Mouse (Mus musculus) kidney, adult 2 months (tissue): Measurements from ENCODE around the gene G430095P16Rik. TPM values are rescaled to one million over a fixed set of nuclear protein-coding genes. Genes with fewer than 3 reads are reported as not detected.

Source experiments
- DNase-seq: peaks from one replicate; pipeline ENCODE4 v3.0.0; 2021
- H3K27ac ChIP-seq: fragments of 200-500 bp; 2 replicates; pipeline ENCODE4 v1.5.1; 2012; ENCODE audit warnings: low read depth, low read length, control low read depth, inconsistent platforms; ENCODE audit not compliant: insufficient read depth
- H3K27me3 ChIP-seq: fragments of 200-500 bp; replicated peaks from 2 replicates; pipeline ENCODE4 v1.6.1; 2012; ENCODE audit warnings: mild to moderate bottlenecking, moderate library complexity, low read length, inconsistent platforms; ENCODE audit not compliant: control insufficient read depth, insufficient read depth
- H3K36me3 ChIP-seq: fragments of 200-500 bp; 2 replicates; pipeline ENCODE4 v1.6.1; 2012; ENCODE audit warnings: mild to moderate bottlenecking, moderate library complexity, low read length, inconsistent platforms; ENCODE audit not compliant: control insufficient read depth, insufficient read depth
- H3K4me1 ChIP-seq: fragments of 200-500 bp; 2 replicates; pipeline ENCODE4 v1.6.1; 2011; ENCODE audit warnings: low read length; ENCODE audit not compliant: control insufficient read depth, insufficient read depth
- H3K4me3 ChIP-seq: fragments of 200-500 bp; 2 replicates; pipeline ENCODE4 v1.5.1; 2011; ENCODE audit warnings: mild to moderate bottlenecking, low read depth, low read length, control low read depth; ENCODE audit not compliant: insufficient read depth
- CTCF ChIP-seq: fragments of 200-500 bp; conservative IDR thresholded peaks from 2 replicates; pipeline ENCODE4 v1.5.1; 2011; ENCODE audit warnings: low read depth, mild to moderate bottlenecking, control low read depth, low read length, moderate library complexity, mixed read lengths; ENCODE audit not compliant: insufficient read depth, insufficient read length
- POLR2A ChIP-seq: fragments of 200-500 bp; IDR thresholded peaks from one replicate; pipeline ENCODE4 v1.6.1; 2011; ENCODE audit warnings: low read depth, low read length, control low read depth
- WGBS: fragments of 180-500 bp; shearing (Covaris S2); methylation state at CpG from one replicate; pipeline ENCODE4 v1.1.7; 2018; 5-methylcytosine and 5-hydroxymethylcytosine counted together
- polyA plus RNA-seq: library from polyadenylated mRNA; depleted of rRNA; stranded (reverse); fragments of >200 nt; gene quantifications from 2 replicates; pipeline ENCODE4 v1.2.3, GENCODE M21; 2012; rRNA removed

G430095P16Rik gene
- polyA plus RNA-seq, 1 experiment: 0.81 TPM

- Histone ChIP-seq H3K36me3 (no peaks in the 10 kb centered on the region; the same call in 1 of the 2 replicates), H3K4me3 (no peak overlapping the region), H3K27ac (no peak overlapping the region), H3K27me3 (no peaks in the 10 kb centered on the region), H3K4me1 (peaks cover 20% of the 10 kb centered on the region)
- TF ChIP-seq CTCF (no peak), POLR2A (no peak)
- WGBS: 28% methylated on average over 10 of the region's 10 CpGs
- peak; percentile 24 for DNase-seq
Measured at GRCm38 (mm10) chr8:84774473-84774911, 51.7 kb downstream of the G430095P16Rik start.

- peaks cover 20% of the 10 kb centered on the region for H3K4me1 ChIP-seq
- H3K4me3 ChIP-seq: no peak overlapping the region
- peak overlapping the region; percentile 33 for H3K27ac ChIP-seq
- H3K27me3 ChIP-seq: no peaks in the 10 kb centered on the region
- no peak for DNase-seq
- no peak for TF ChIP-seq CTCF
- TF ChIP-seq POLR2A: no peak
- no peaks in the 10 kb centered on the region; the same call in 1 of the 2 replicates for H3K36me3 ChIP-seq
- WGBS: 46% methylated on average over 13 of the region's 13 CpGs
Measured at GRCm38 (mm10) chr8:84775105-84775591, 52.3 kb downstream of the G430095P16Rik start.

GRCm38 (mm10) chr8:84775621-84776113, 52.9 kb downstream of the G430095P16Rik start:
- Histone ChIP-seq H3K4me3 (no peak overlapping the region), H3K27me3 (no peaks in the 10 kb centered on the region), H3K27ac (no peak overlapping the region), H3K36me3 (no peaks in the 10 kb centered on the region; the same call in 1 of the 2 replicates), H3K4me1 (peaks cover 20% of the 10 kb centered on the region)
- no peak for DNase-seq
- TF ChIP-seq POLR2A (no peak), CTCF (no peak)
- 38% methylated on average over 7 of the region's 7 CpGs for WGBS

Other genes starting within 250 kb of the G430095P16Rik start
- gene Ier2, start 60.2 kb upstream of the G430095P16Rik start, polyA plus RNA-seq: 5.7 and 7.3 TPM in 2 replicates
- 73.7 and 98.9 TPM in 2 replicates for gene Trmt1, start 36.7 kb upstream of the G430095P16Rik start, polyA plus RNA-seq
- 85.8 and 93.9 TPM in 2 replicates for gene Nacc1, start 35.1 kb upstream of the G430095P16Rik start, polyA plus RNA-seq
- gene Lyl1, start 21.6 kb upstream of the G430095P16Rik start, polyA plus RNA-seq: 3.2 and 4.1 TPM in 2 replicates
- 17.7 and 22.1 TPM in 2 replicates for gene Nfix, start 77.3 kb downstream of the G430095P16Rik start, polyA plus RNA-seq
- gene Dand5, start 99.8 kb downstream of the G430095P16Rik start, polyA plus RNA-seq: 4.4 and 4.5 TPM in 2 replicates
- gene Gadd45gip1, start 108.5 kb downstream of the G430095P16Rik start, polyA plus RNA-seq: 24.2 and 41.0 TPM in 2 replicates
- 73.0 TPM in 2 replicates for gene Rad23a, start 117.7 kb downstream of the G430095P16Rik start, polyA plus RNA-seq
- 316 and 337 TPM in 2 replicates for gene Calr, start 123.9 kb downstream of the G430095P16Rik start, polyA plus RNA-seq
- gene Farsa, start 134.0 kb downstream of the G430095P16Rik start, polyA plus RNA-seq: 37.5 and 37.6 TPM in 2 replicates
- gene Syce2, start 149.1 kb downstream of the G430095P16Rik start, polyA plus RNA-seq: 0.87 and 1.7 TPM in 2 replicates
- 700 TPM in 2 replicates for gene Gcdh, start 170.9 kb downstream of the G430095P16Rik start, polyA plus RNA-seq
- 3.2 and 6.0 TPM in 2 replicates for gene Klf1, start 178.9 kb downstream of the G430095P16Rik start, polyA plus RNA-seq
- 19.0 and 20.1 TPM in 2 replicates for gene Dnase2a, start 185.6 kb downstream of the G430095P16Rik start, polyA plus RNA-seq
- 0.18 and 0.38 TPM in 2 replicates for gene Mast1, start 214.4 kb downstream of the G430095P16Rik start, polyA plus RNA-seq
- gene Rtbdn, start 224.0 kb downstream of the G430095P16Rik start, polyA plus RNA-seq: not detected in 2 replicates
- not detected in 2 replicates for gene Gm49661, start 246.4 kb downstream of the G430095P16Rik start, polyA plus RNA-seq
- gene Prdx2, start 246.6 kb downstream of the G430095P16Rik start, polyA plus RNA-seq: 304 and 376 TPM in 2 replicates
- gene Rnaseh2a, start 246.8 kb downstream of the G430095P16Rik start, polyA plus RNA-seq: 29.4 and 34.4 TPM in 2 replicates